Mouse (Mus musculus) testis, adult 2 months (tissue): ENCODE results near the gene Dnajb8. TPM values are rescaled to one million over a fixed set of nuclear protein-coding genes. Genes with fewer than 3 reads are reported as not detected.

Experiments used
- H3K27ac ChIP-seq: fragments of 200-500 bp; 2 replicates; pipeline ENCODE4 v1.5.1; 2012; ENCODE audit warnings: low read depth, low read length; ENCODE audit not compliant: control insufficient read depth, insufficient read depth
- H3K27me3 ChIP-seq: fragments of 200-500 bp; 2 replicates; pipeline ENCODE4 v1.6.1; 2012; ENCODE audit warnings: mild to moderate bottlenecking, low read length, moderate library complexity; ENCODE audit not compliant: control insufficient read depth, insufficient read depth
- H3K36me3 ChIP-seq: fragments of 200-500 bp; 2 replicates; pipeline ENCODE4 v1.6.1; 2012; ENCODE audit warnings: mild to moderate bottlenecking, low read length; ENCODE audit not compliant: control insufficient read depth, insufficient read depth
- H3K4me1 ChIP-seq: fragments of 200-500 bp; 2 replicates; pipeline ENCODE4 v1.6.1; 2012; ENCODE audit warnings: low read length; ENCODE audit not compliant: control insufficient read depth, insufficient read depth
- H3K4me3 ChIP-seq: fragments of 200-500 bp; 2 replicates; pipeline ENCODE4 v1.5.1; 2012; ENCODE audit warnings: low read depth, mild to moderate bottlenecking, low read length, moderate library complexity, mixed read lengths; ENCODE audit not compliant: control insufficient read depth
- CTCF ChIP-seq: fragments of 200-500 bp; IDR thresholded peaks from 2 replicates; pipeline ENCODE4 v1.5.1; 2012; ENCODE audit warnings: low read depth, mild to moderate bottlenecking, inconsistent platforms, low read length, moderate library complexity; ENCODE audit not compliant: control insufficient read depth, insufficient read depth, insufficient replicate concordance
- POLR2A ChIP-seq: fragments of 200-500 bp; IDR thresholded peaks from 2 replicates; pipeline ENCODE4 v1.6.1; 2012; ENCODE audit warnings: low read depth, mild to moderate bottlenecking, inconsistent platforms, low read length, moderate library complexity; ENCODE audit not compliant: control insufficient read depth
- polyA plus RNA-seq: library from polyadenylated mRNA; depleted of rRNA; stranded (reverse); fragments of >200 nt; gene quantifications from 2 replicates; pipeline ENCODE4 v1.2.3, GENCODE M21; 2012

The Dnajb8 gene
- polyA plus RNA-seq, 1 experiment, result 738 TPM

GRCm38 (mm10) chr6:88274623-88275022, 52.6 kb downstream of the Dnajb8 start:
- peaks cover 2% of the 10 kb centered on the region; the same call in 1 of the 2 replicates for H3K36me3 ChIP-seq
- H3K27ac ChIP-seq, result no peak overlapping the region
- H3K27me3 ChIP-seq, result no peaks in the 10 kb centered on the region
- H3K4me3 ChIP-seq, result no peak overlapping the region
- no peaks in the 10 kb centered on the region; the same call in none of the 2 replicates for H3K4me1 ChIP-seq
- TF ChIP-seq CTCF (no peak), POLR2A (no peak)

GRCm38 (mm10) chr6:88276221-88276620, 54.2 kb downstream of the Dnajb8 start:
- TF ChIP-seq POLR2A, result no peak
- TF ChIP-seq CTCF, result no peak
- no peak overlapping the region for H3K4me3 ChIP-seq
- H3K27ac ChIP-seq, result no peak overlapping the region
- no peaks in the 10 kb centered on the region; the same call in none of the 2 replicates for H3K4me1 ChIP-seq
- no peaks in the 10 kb centered on the region for H3K27me3 ChIP-seq
- peaks cover 2% of the 10 kb centered on the region; the same call in 1 of the 2 replicates for H3K36me3 ChIP-seq

GRCm38 (mm10) chr6:88277242-88277641, 55.2 kb downstream of the Dnajb8 start:
- H3K27ac ChIP-seq, result no peak overlapping the region
- no peak overlapping the region for H3K4me3 ChIP-seq
- no peak for TF ChIP-seq CTCF
- TF ChIP-seq POLR2A, result no peak
- no peaks in the 10 kb centered on the region for H3K27me3 ChIP-seq
- no peaks in the 10 kb centered on the region; the same call in none of the 2 replicates for H3K4me1 ChIP-seq
- H3K36me3 ChIP-seq, result peaks cover 2% of the 10 kb centered on the region; the same call in 1 of the 2 replicates

GRCm38 (mm10) chr6:88278141-88278540, 56.1 kb downstream of the Dnajb8 start:
- H3K36me3 ChIP-seq, result peaks cover 2% of the 10 kb centered on the region; the same call in 1 of the 2 replicates
- H3K27ac ChIP-seq, result no peak overlapping the region
- H3K4me3 ChIP-seq, result no peak overlapping the region
- no peaks in the 10 kb centered on the region; the same call in none of the 2 replicates for H3K4me1 ChIP-seq
- H3K27me3 ChIP-seq, result no peaks in the 10 kb centered on the region
- TF ChIP-seq CTCF (no peak), POLR2A (no peak)

- TF ChIP-seq CTCF, result no peak
- no peak for TF ChIP-seq POLR2A
- no peaks in the 10 kb centered on the region for H3K4me1 ChIP-seq
- H3K36me3 ChIP-seq, result no peaks in the 10 kb centered on the region
- H3K27ac ChIP-seq, result no peak overlapping the region
- H3K27me3 ChIP-seq, result no peaks in the 10 kb centered on the region
- no peak overlapping the region for H3K4me3 ChIP-seq
Measured at GRCm38 (mm10) chr6:88290129-88290766, 68.2 kb downstream of the Dnajb8 start.

GRCm38 (mm10) chr6:88292274-88292909, 70.3 kb downstream of the Dnajb8 start:
- TF ChIP-seq POLR2A (no peak), CTCF (no peak)
- Histone ChIP-seq H3K27ac (no peak overlapping the region), H3K4me1 (no peaks in the 10 kb centered on the region), H3K4me3 (no peak overlapping the region), H3K27me3 (no peaks in the 10 kb centered on the region), H3K36me3 (no peaks in the 10 kb centered on the region)

- no peak overlapping the region for H3K4me3 ChIP-seq
- H3K36me3 ChIP-seq, result no peaks in the 10 kb centered on the region
- H3K4me1 ChIP-seq, result no peaks in the 10 kb centered on the region
- TF ChIP-seq POLR2A (no peak), CTCF (no peak)
- H3K27me3 ChIP-seq, result no peaks in the 10 kb centered on the region
- H3K27ac ChIP-seq, result no peak overlapping the region
Measured at GRCm38 (mm10) chr6:88299491-88299890, 77.4 kb downstream of the Dnajb8 start.
